Mouse (Mus musculus): ENCODE data around the gene Gjb3.

DNA sequence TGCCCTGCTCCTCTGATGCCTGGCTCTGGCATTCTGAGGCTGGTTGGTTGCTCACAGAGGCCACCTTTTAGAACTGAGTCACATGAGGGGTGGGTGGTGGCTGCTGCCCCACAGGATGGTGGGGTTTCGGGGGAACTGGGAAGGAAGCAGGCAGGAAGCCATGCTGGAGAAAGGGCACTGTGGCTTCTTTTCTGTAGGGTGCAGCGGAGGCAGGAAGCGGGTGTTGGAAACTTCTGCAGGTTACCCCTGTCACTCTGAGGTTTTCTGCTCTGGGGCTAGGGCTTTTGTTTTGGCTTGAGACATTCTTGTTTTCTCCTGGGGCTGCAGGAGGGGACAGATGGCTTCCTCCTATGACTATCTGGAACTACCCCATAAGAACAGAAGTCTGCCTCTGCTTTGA is 31.9 kb upstream of the Gjb3 start:
- TF ChIP-seq CTCF (IDR thresholded peaks at IDR 0.05; ENCODE audit: control insufficient read depth, insufficient read depth, insufficient read length) (no peak), MAX (IDR thresholded peaks at IDR 0.05) (no peak), MYOG (IDR thresholded peaks at IDR 0.05; ENCODE audit: control insufficient read depth, extremely low read depth, insufficient read length) (no peak), MYOD1 (IDR thresholded peaks at IDR 0.05; ENCODE audit: control insufficient read depth, insufficient read length, low read depth) (no peak), USF1 (IDR thresholded peaks at IDR 0.05; ENCODE audit: low read depth) (no peak), CEBPB (IDR thresholded peaks at IDR 0.05; ENCODE audit: low read depth) (no peak), FOSL1 (IDR thresholded peaks at IDR 0.05; ENCODE audit: insufficient read depth, low read length, poor library complexity, severe bottlenecking) (no peak)
